Mouse (Mus musculus): Measurements from ENCODE around the gene Slc35g2. TPM values are rescaled to one million over a fixed set of nuclear protein-coding genes. Genes with fewer than 3 reads are reported as not detected.

The Slc35g2 gene
- polyA plus RNA-seq (2014; fragmentation: Nextera tagmentation; extraction: Ambion mirVana) = 7.5 and 8.0 TPM in 2 replicates

- no peaks in the 10 kb centered on the region for H3K27me3 ChIP-seq (ENCODE audit: insufficient read depth, low read length)
- H3K27ac ChIP-seq (ENCODE audit: low read depth) = peak within 1 kb of the TSS; percentile 24; the same call in 1 of the 2 replicates
- H3K4me3 ChIP-seq (ENCODE audit: low read depth, low read length) = peak within 1 kb of the TSS; percentile 64
- 0 out of 2 replicates have a peak, but pooled peaks have one; percentile 14 for TF ChIP-seq CTCF (IDR thresholded peaks at IDR 0.05; ENCODE audit: low read depth)
- peak within 1 kb of the TSS; percentile 90 for H3K4me2 ChIP-seq
- under 1% methylated on average over 55 of the region's 55 CpGs for WGBS
- H3K9ac ChIP-seq = peak within 1 kb of the TSS; percentile 65
- ATAC-seq (ENCODE audit: insufficient read depth) (peak; percentile 78), DNase-seq (peak; percentile 76)
- no peaks in the 10 kb centered on the region for H3K36me3 ChIP-seq (ENCODE audit: insufficient read depth)
- H3K9me3 ChIP-seq (ENCODE audit: low read depth, low read length) = no peaks in the 10 kb centered on the region
- H3K4me1 ChIP-seq (ENCODE audit: insufficient read depth) = peaks cover 10% of the 10 kb centered on the region; the same call in 1 of the 2 replicates
These were observed at the start of gene Slc35g2 for GRCm38 (mm10) chr9:100570626-100571233. TSS of gene Slc35g2 (minus strand) at chr9:100571090.

GRCm38 (mm10) chr9:100616947-100617346, 46.1 kb upstream of the Slc35g2 start:
- H3K36me3 ChIP-seq (ENCODE audit: insufficient read depth) = no peaks in the 10 kb centered on the region
- ATAC-seq (ENCODE audit: insufficient read depth) = peak; percentile 31
- H3K4me3 ChIP-seq (ENCODE audit: low read depth, low read length) = no peak overlapping the region
- H3K4me1 ChIP-seq (ENCODE audit: insufficient read depth) = peaks cover 8% of the 10 kb centered on the region
- no peaks in the 10 kb centered on the region for H3K27me3 ChIP-seq (ENCODE audit: insufficient read depth, low read length)
- DNase-seq = peak; percentile 82
- peak overlapping the region; percentile 32 for H3K9ac ChIP-seq
- peak overlapping the region; percentile 37 for H3K4me2 ChIP-seq
- peak overlapping the region; percentile 36; the same call in 1 of the 2 replicates for H3K27ac ChIP-seq (ENCODE audit: low read depth)
- TF ChIP-seq CTCF (IDR thresholded peaks at IDR 0.05; ENCODE audit: low read depth) = no peak
- no peaks in the 10 kb centered on the region for H3K9me3 ChIP-seq (ENCODE audit: low read depth, low read length)
- whole genome bisulfite sequencing = 22% methylated on average over 11 of the region's 11 CpGs

GRCm38 (mm10) chr9:100613501-100614071, 42.7 kb upstream of the Slc35g2 start:
- H3K36me3 ChIP-seq (ENCODE audit: insufficient read depth) = no peaks in the 10 kb centered on the region
- no peaks in the 10 kb centered on the region for H3K9me3 ChIP-seq (ENCODE audit: low read depth, low read length)
- ATAC-seq (ENCODE audit: insufficient read depth) = no peak
- 84% methylated on average over 3 of the region's 3 CpGs for WGBS
- no peak overlapping the region for H3K4me2 ChIP-seq
- no peaks in the 10 kb centered on the region for H3K27me3 ChIP-seq (ENCODE audit: insufficient read depth, low read length)
- no peak overlapping the region for H3K27ac ChIP-seq (ENCODE audit: low read depth)
- H3K4me3 ChIP-seq (ENCODE audit: low read depth, low read length) = no peak overlapping the region
- no peak overlapping the region for H3K9ac ChIP-seq
- peaks cover 8% of the 10 kb centered on the region for H3K4me1 ChIP-seq (ENCODE audit: insufficient read depth)
- TF ChIP-seq CTCF (IDR thresholded peaks at IDR 0.05; ENCODE audit: low read depth) = no peak
- no peak for DNase-seq

- Histone ChIP-seq H3K4me1 (ENCODE audit: insufficient read depth) (no peaks in the 10 kb centered on the region), H3K36me3 (ENCODE audit: insufficient read depth) (no peaks in the 10 kb centered on the region), H3K27ac (ENCODE audit: low read depth) (no peak overlapping the region), H3K4me2 (no peak overlapping the region), H3K9ac (no peak overlapping the region), H3K4me3 (ENCODE audit: low read depth, low read length) (no peak overlapping the region), H3K27me3 (ENCODE audit: insufficient read depth, low read length) (no peaks in the 10 kb centered on the region), H3K9me3 (ENCODE audit: low read depth, low read length) (no peaks in the 10 kb centered on the region)
- ATAC-seq (ENCODE audit: insufficient read depth) (peak; percentile 76), DNase-seq (peak; percentile 78)
- TF ChIP-seq CTCF (IDR thresholded peaks at IDR 0.05; ENCODE audit: low read depth) = no peak
- WGBS = 31% methylated on average over 7 of the region's 7 CpGs
These were observed 35.2 kb upstream of the Slc35g2 start for GRCm38 (mm10) chr9:100605985-100606554.

GRCm38 (mm10) chr9:100605522-100605921, 34.6 kb upstream of the Slc35g2 start:
- 87% methylated on average over 1 of the region's 1 CpGs for WGBS

GRCm38 (mm10) chr9:100603156-100603555, 32.3 kb upstream of the Slc35g2 start:
- Histone ChIP-seq H3K9me3 (ENCODE audit: low read depth, low read length) (no peaks in the 10 kb centered on the region), H3K27ac (ENCODE audit: low read depth) (no peak overlapping the region), H3K4me2 (no peak overlapping the region), H3K4me3 (ENCODE audit: low read depth, low read length) (no peak overlapping the region), H3K4me1 (ENCODE audit: insufficient read depth) (no peaks in the 10 kb centered on the region), H3K9ac (no peak overlapping the region), H3K36me3 (ENCODE audit: insufficient read depth) (no peaks in the 10 kb centered on the region), H3K27me3 (ENCODE audit: insufficient read depth, low read length) (no peaks in the 10 kb centered on the region)
- no peak for DNase-seq
- no peak for TF ChIP-seq CTCF (IDR thresholded peaks at IDR 0.05; ENCODE audit: low read depth)
- WGBS = 62% methylated on average over 5 of the region's 5 CpGs
- ATAC-seq (ENCODE audit: insufficient read depth) = no peak

More at GRCm38 (mm10) chr9:100605522-100605921, 34.6 kb upstream of the Slc35g2 start:
- Histone ChIP-seq H3K4me3 (ENCODE audit: low read depth, low read length) (no peak overlapping the region), H3K4me2 (no peak overlapping the region), H3K27ac (ENCODE audit: low read depth) (no peak overlapping the region), H3K4me1 (ENCODE audit: insufficient read depth) (no peaks in the 10 kb centered on the region), H3K9ac (no peak overlapping the region), H3K36me3 (ENCODE audit: insufficient read depth) (no peaks in the 10 kb centered on the region), H3K9me3 (ENCODE audit: low read depth, low read length) (no peaks in the 10 kb centered on the region), H3K27me3 (ENCODE audit: insufficient read depth, low read length) (no peaks in the 10 kb centered on the region)
- no peak for ATAC-seq (ENCODE audit: insufficient read depth)
- no peak for TF ChIP-seq CTCF (IDR thresholded peaks at IDR 0.05; ENCODE audit: low read depth)
- no peak for DNase-seq

- DNase-seq = peak; percentile 68
- no peak overlapping the region for H3K4me3 ChIP-seq (ENCODE audit: low read depth, low read length)
- no peaks in the 10 kb centered on the region for H3K27me3 ChIP-seq (ENCODE audit: insufficient read depth, low read length)
- no peak overlapping the region for H3K9ac ChIP-seq
- no peak for TF ChIP-seq CTCF (IDR thresholded peaks at IDR 0.05; ENCODE audit: low read depth)
- H3K36me3 ChIP-seq (ENCODE audit: insufficient read depth) = no peaks in the 10 kb centered on the region
- H3K27ac ChIP-seq (ENCODE audit: low read depth) = no peak overlapping the region
- ATAC-seq (ENCODE audit: insufficient read depth) = no peak
- 80% methylated on average over 1 of the region's 1 CpGs for WGBS
- H3K9me3 ChIP-seq (ENCODE audit: low read depth, low read length) = no peaks in the 10 kb centered on the region
- no peak overlapping the region for H3K4me2 ChIP-seq
- no peaks in the 10 kb centered on the region for H3K4me1 ChIP-seq (ENCODE audit: insufficient read depth)
These were observed 31.2 kb upstream of the Slc35g2 start for GRCm38 (mm10) chr9:100602130-100602529.

Data from lung, embryonic 14.5 days (tissue).